Mouse (Mus musculus): ENCODE data around the gene Kmt2a. TPM values are rescaled to one million over a fixed set of nuclear protein-coding genes. Genes with fewer than 3 reads are reported as not detected.

Gene Kmt2a
- polyA plus RNA-seq, 1 experiment from 2014 or later = 13.4 TPM

GRCm38 (mm10) chr9:44857405-44857992 is 23.6 kb downstream of the Kmt2a start:
- no peak overlapping the region for H3K9ac ChIP-seq (ENCODE audit: low read length)
- H3K4me2 ChIP-seq (ENCODE audit: low read depth) = no peak overlapping the region
- no peaks in the 10 kb centered on the region for H3K4me1 ChIP-seq (ENCODE audit: control insufficient read depth, insufficient read depth, low read length)
- peaks cover 4% of the 10 kb centered on the region; the same call in 1 of the 2 replicates for H3K36me3 ChIP-seq (ENCODE audit: control insufficient read depth, insufficient read depth, low read length)
- no peak overlapping the region for H3K27ac ChIP-seq (ENCODE audit: low read depth, low read length)
- 92% methylated on average over 17 of the region's 17 CpGs for WGBS
- no peak for ATAC-seq (ENCODE audit: insufficient read depth, low FRiP score, low TSS enrichment)
- H3K4me3 ChIP-seq (ENCODE audit: low read depth, low read length) = no peak overlapping the region
- no peak for DNase-seq (ENCODE audit: low spot score)
- H3K27me3 ChIP-seq (ENCODE audit: control insufficient read depth, insufficient read depth, low read length) = no peaks in the 10 kb centered on the region
- H3K9me3 ChIP-seq (ENCODE audit: control insufficient read depth, low read length) = no peaks in the 10 kb centered on the region

- H3K27me3 ChIP-seq (ENCODE audit: control insufficient read depth, insufficient read depth, low read length) = no peaks in the 10 kb centered on the region
- no peak overlapping the region for H3K27ac ChIP-seq (ENCODE audit: low read depth, low read length)
- no peak overlapping the region for H3K4me2 ChIP-seq (ENCODE audit: low read depth)
- no peak overlapping the region for H3K9ac ChIP-seq (ENCODE audit: low read length)
- H3K36me3 ChIP-seq (ENCODE audit: control insufficient read depth, insufficient read depth, low read length) = no peaks in the 10 kb centered on the region
- no peaks in the 10 kb centered on the region for H3K4me1 ChIP-seq (ENCODE audit: control insufficient read depth, insufficient read depth, low read length)
- ATAC-seq (ENCODE audit: insufficient read depth, low FRiP score, low TSS enrichment) (no peak), DNase-seq (ENCODE audit: low spot score) (no peak)
- H3K4me3 ChIP-seq (ENCODE audit: low read depth, low read length) = no peak overlapping the region
- WGBS = 90% methylated on average over 6 of the region's 6 CpGs
- no peaks in the 10 kb centered on the region for H3K9me3 ChIP-seq (ENCODE audit: control insufficient read depth, low read length)
Observed at GRCm38 (mm10) chr9:44855153-44855552, 25.9 kb downstream of the Kmt2a start.

- DNase-seq (ENCODE audit: low spot score) (no peak), ATAC-seq (ENCODE audit: insufficient read depth, low FRiP score, low TSS enrichment) (no peak)
- Histone ChIP-seq H3K4me3 (ENCODE audit: low read depth, low read length) (no peak overlapping the region), H3K27ac (ENCODE audit: low read depth, low read length) (no peak overlapping the region), H3K9ac (ENCODE audit: low read length) (no peak overlapping the region), H3K9me3 (ENCODE audit: control insufficient read depth, low read length) (no peaks in the 10 kb centered on the region), H3K4me1 (ENCODE audit: control insufficient read depth, insufficient read depth, low read length) (no peaks in the 10 kb centered on the region), H3K36me3 (ENCODE audit: control insufficient read depth, insufficient read depth, low read length) (peaks cover 18% of the 10 kb centered on the region), H3K4me2 (ENCODE audit: low read depth) (no peak overlapping the region), H3K27me3 (ENCODE audit: control insufficient read depth, insufficient read depth, low read length) (no peaks in the 10 kb centered on the region)
- 96% methylated on average over 6 of the region's 6 CpGs for WGBS
Observed at GRCm38 (mm10) chr9:44847446-44847845, 33.6 kb downstream of the Kmt2a start.

GRCm38 (mm10) chr9:44841241-44841640 is 39.9 kb downstream of the Kmt2a start:
- Histone ChIP-seq H3K27ac (ENCODE audit: low read depth, low read length) (no peak overlapping the region), H3K36me3 (ENCODE audit: control insufficient read depth, insufficient read depth, low read length) (peaks cover 27% of the 10 kb centered on the region), H3K4me2 (ENCODE audit: low read depth) (no peak overlapping the region), H3K9me3 (ENCODE audit: control insufficient read depth, low read length) (no peaks in the 10 kb centered on the region), H3K4me3 (ENCODE audit: low read depth, low read length) (no peak overlapping the region), H3K27me3 (ENCODE audit: control insufficient read depth, insufficient read depth, low read length) (no peaks in the 10 kb centered on the region), H3K4me1 (ENCODE audit: control insufficient read depth, insufficient read depth, low read length) (no peaks in the 10 kb centered on the region), H3K9ac (ENCODE audit: low read length) (no peak overlapping the region)
- DNase-seq (ENCODE audit: low spot score) (no peak), ATAC-seq (ENCODE audit: insufficient read depth, low FRiP score, low TSS enrichment) (no peak)
- WGBS = 92% methylated on average over 10 of the region's 10 CpGs

GRCm38 (mm10) chr9:44836439-44836838 is 44.7 kb downstream of the Kmt2a start:
- Histone ChIP-seq H3K36me3 (ENCODE audit: control insufficient read depth, insufficient read depth, low read length) (peaks cover 32% of the 10 kb centered on the region), H3K9me3 (ENCODE audit: control insufficient read depth, low read length) (no peaks in the 10 kb centered on the region), H3K4me2 (ENCODE audit: low read depth) (no peak overlapping the region), H3K27me3 (ENCODE audit: control insufficient read depth, insufficient read depth, low read length) (no peaks in the 10 kb centered on the region), H3K27ac (ENCODE audit: low read depth, low read length) (no peak overlapping the region), H3K4me3 (ENCODE audit: low read depth, low read length) (no peak overlapping the region), H3K9ac (ENCODE audit: low read length) (no peak overlapping the region), H3K4me1 (ENCODE audit: control insufficient read depth, insufficient read depth, low read length) (no peaks in the 10 kb centered on the region)
- ATAC-seq (ENCODE audit: insufficient read depth, low FRiP score, low TSS enrichment) = no peak
- 59% methylated on average over 7 of the region's 7 CpGs for WGBS
- DNase-seq (ENCODE audit: low spot score) = peak; percentile 82

- no peak for DNase-seq (ENCODE audit: low spot score)
- Histone ChIP-seq H3K36me3 (ENCODE audit: control insufficient read depth, insufficient read depth, low read length) (peaks cover 33% of the 10 kb centered on the region), H3K4me1 (ENCODE audit: control insufficient read depth, insufficient read depth, low read length) (no peaks in the 10 kb centered on the region), H3K9me3 (ENCODE audit: control insufficient read depth, low read length) (no peaks in the 10 kb centered on the region), H3K27ac (ENCODE audit: low read depth, low read length) (no peak overlapping the region), H3K27me3 (ENCODE audit: control insufficient read depth, insufficient read depth, low read length) (no peaks in the 10 kb centered on the region), H3K9ac (ENCODE audit: low read length) (no peak overlapping the region), H3K4me3 (ENCODE audit: low read depth, low read length) (no peak overlapping the region), H3K4me2 (ENCODE audit: low read depth) (no peak overlapping the region)
- 96% methylated on average over 4 of the region's 4 CpGs for WGBS
- ATAC-seq (ENCODE audit: insufficient read depth, low FRiP score, low TSS enrichment) = no peak
Observed at GRCm38 (mm10) chr9:44832356-44832755, 48.7 kb downstream of the Kmt2a start.

- H3K9ac ChIP-seq (ENCODE audit: low read length) = no peak overlapping the region
- H3K4me3 ChIP-seq (ENCODE audit: low read depth, low read length) = no peak overlapping the region
- H3K4me1 ChIP-seq (ENCODE audit: control insufficient read depth, insufficient read depth, low read length) = no peaks in the 10 kb centered on the region
- DNase-seq (ENCODE audit: low spot score) (no peak), ATAC-seq (ENCODE audit: insufficient read depth, low FRiP score, low TSS enrichment) (no peak)
- no peak overlapping the region for H3K4me2 ChIP-seq (ENCODE audit: low read depth)
- peaks cover 35% of the 10 kb centered on the region for H3K36me3 ChIP-seq (ENCODE audit: control insufficient read depth, insufficient read depth, low read length)
- 88% methylated on average over 2 of the region's 2 CpGs for WGBS
- no peak overlapping the region for H3K27ac ChIP-seq (ENCODE audit: low read depth, low read length)
- no peaks in the 10 kb centered on the region for H3K27me3 ChIP-seq (ENCODE audit: control insufficient read depth, insufficient read depth, low read length)
- H3K9me3 ChIP-seq (ENCODE audit: control insufficient read depth, low read length) = no peaks in the 10 kb centered on the region
Observed at GRCm38 (mm10) chr9:44830506-44830905, 50.6 kb downstream of the Kmt2a start.

- H3K36me3 ChIP-seq (ENCODE audit: control insufficient read depth, insufficient read depth, low read length) = peaks cover 38% of the 10 kb centered on the region
- DNase-seq (ENCODE audit: low spot score) (no peak), ATAC-seq (ENCODE audit: insufficient read depth, low FRiP score, low TSS enrichment) (no peak)
- no peak overlapping the region for H3K9ac ChIP-seq (ENCODE audit: low read length)
- H3K4me3 ChIP-seq (ENCODE audit: low read depth, low read length) = no peak overlapping the region
- H3K4me2 ChIP-seq (ENCODE audit: low read depth) = no peak overlapping the region
- H3K27ac ChIP-seq (ENCODE audit: low read depth, low read length) = no peak overlapping the region
- H3K9me3 ChIP-seq (ENCODE audit: control insufficient read depth, low read length) = no peaks in the 10 kb centered on the region
- no peaks in the 10 kb centered on the region for H3K4me1 ChIP-seq (ENCODE audit: control insufficient read depth, insufficient read depth, low read length)
- no peaks in the 10 kb centered on the region for H3K27me3 ChIP-seq (ENCODE audit: control insufficient read depth, insufficient read depth, low read length)
- 98% methylated on average over 11 of the region's 11 CpGs for WGBS
Observed at GRCm38 (mm10) chr9:44828944-44829343, 52.2 kb downstream of the Kmt2a start.

GRCm38 (mm10) chr9:44826660-44827059 is 54.4 kb downstream of the Kmt2a start:
- Histone ChIP-seq H3K4me3 (ENCODE audit: low read depth, low read length) (no peak overlapping the region), H3K4me1 (ENCODE audit: control insufficient read depth, insufficient read depth, low read length) (no peaks in the 10 kb centered on the region), H3K27me3 (ENCODE audit: control insufficient read depth, insufficient read depth, low read length) (no peaks in the 10 kb centered on the region), H3K27ac (ENCODE audit: low read depth, low read length) (no peak overlapping the region), H3K36me3 (ENCODE audit: control insufficient read depth, insufficient read depth, low read length) (peaks cover 38% of the 10 kb centered on the region), H3K9me3 (ENCODE audit: control insufficient read depth, low read length) (no peaks in the 10 kb centered on the region), H3K9ac (ENCODE audit: low read length) (no peak overlapping the region), H3K4me2 (ENCODE audit: low read depth) (no peak overlapping the region)
- no peak for DNase-seq (ENCODE audit: low spot score)
- 90% methylated on average over 7 of the region's 7 CpGs for WGBS
- no peak for ATAC-seq (ENCODE audit: insufficient read depth, low FRiP score, low TSS enrichment)
